Mouse (Mus musculus): ENCODE measurements around the gene Zbtb38.

Gene Zbtb38

DNA sequence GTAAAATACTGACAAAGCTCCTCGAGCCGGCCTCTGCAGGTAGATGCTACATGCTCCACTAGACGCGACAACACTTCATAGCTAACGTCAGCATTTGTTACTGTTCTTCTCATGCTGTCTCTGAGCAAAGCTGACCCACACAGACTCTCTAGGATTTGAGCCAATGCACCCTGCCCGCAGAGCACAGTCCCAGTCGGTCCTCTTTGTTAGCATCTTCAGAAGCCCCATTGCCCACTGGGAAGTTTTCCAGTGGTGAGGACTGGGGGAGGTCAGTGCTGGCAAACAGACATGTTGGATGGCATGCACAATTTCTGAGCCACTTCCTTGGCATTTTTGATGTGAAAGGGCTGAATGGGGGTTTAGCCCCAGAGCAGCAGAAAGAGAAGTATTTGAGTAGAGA, 113.2 kb downstream of the Zbtb38 start:
- no peak for DNase-seq (ENCODE audit: low spot score in 2 of 2)

DNA sequence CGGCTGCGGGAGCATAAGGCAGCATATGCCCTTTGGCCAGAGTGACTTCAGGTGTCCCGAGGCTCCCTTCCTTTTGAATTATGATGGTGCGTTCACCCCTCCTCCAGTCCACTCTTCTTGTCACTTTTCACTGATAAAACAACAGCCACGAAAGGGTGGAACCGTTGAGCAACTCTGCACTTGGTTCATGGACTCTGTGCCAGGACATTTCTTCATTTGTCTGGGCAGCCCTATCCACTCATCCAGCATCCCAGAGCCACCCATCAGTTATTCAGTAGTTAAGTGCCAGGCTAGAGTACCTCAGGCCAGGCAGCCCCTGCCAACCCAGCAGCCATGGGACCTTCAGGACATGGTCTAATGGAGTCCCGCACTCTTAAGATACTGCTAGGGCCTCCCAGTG, 114.1 kb downstream of the Zbtb38 start:
- DNase-seq (ENCODE audit: low spot score in 2 of 2), result no peak

DNA sequence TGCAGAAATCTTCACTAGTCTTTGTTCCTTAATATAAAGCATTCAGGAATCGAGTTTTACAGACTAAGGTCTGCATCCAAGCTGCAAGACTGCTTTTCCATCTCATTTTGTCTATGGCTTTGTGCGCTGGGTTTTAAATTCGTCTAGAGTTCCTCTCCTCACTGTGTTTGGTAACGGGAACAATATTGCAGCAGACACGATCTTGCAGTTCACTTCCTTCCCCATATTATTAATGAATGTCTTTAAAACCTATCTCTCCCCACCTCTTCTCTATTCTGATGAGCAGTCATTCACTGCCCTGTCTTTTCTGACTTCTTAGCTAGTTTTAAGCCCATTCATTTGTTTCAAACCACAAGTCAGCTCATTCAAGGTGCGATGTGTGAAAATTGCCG, 115.5 kb downstream of the Zbtb38 start:
- DNase-seq (ENCODE audit: low spot score in 2 of 2), result no peak

DNA sequence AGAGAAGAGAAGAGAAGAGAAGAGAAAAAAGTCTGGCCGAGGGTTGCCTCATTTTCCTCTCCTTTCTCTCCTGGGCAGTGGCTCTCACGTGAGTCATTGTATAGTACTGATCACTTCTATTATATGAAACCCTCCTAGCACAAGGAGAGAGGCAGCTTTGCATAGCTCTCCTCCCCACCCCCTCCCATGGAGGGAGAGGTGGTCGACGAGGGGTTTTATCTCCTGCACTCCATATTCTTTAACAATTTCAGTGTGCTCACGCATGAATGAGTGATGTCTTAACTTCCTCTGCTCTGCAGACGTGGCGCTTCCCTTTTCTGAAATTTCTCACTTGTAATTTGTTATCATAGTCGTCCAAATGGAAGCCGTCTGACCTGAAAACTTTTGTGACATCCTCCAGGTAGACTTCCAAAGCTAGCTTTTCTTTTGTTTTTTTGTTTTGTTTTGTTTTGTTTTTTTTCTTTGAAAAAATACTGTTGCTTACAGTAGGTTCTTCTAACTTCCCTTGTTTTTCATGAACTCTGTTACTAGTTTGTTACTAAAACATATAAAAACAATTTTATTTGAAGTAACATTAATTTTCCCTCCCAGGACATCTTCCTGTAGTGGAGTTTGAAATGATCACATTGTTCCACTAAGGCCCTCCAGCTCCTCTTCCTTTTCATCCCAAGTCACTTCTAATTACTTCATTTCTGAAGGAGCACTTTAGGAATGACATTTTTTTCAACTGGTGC, 116.0 kb downstream of the Zbtb38 start:
- no peak for DNase-seq (ENCODE audit: low spot score in 2 of 2)

DNA sequence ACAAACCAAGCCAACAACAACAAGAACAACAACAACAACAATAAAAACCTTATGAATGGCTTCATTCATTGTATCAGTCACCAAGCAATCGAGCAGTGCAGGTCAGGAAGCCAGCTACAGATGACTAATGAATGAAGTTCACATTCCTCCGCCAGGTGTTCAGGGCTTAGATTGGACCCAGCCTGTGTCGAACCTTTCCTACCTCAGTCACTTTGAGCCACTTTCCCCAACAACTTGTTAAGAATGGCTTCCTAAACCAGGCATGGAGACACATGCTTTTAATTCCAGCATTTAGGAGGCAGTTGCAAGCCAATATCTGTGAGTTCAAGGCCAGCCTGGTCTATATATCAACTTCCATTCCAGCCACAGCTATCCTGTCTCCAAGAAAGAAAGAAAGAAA, 116.7 kb downstream of the Zbtb38 start:
- no peak for DNase-seq (ENCODE audit: low spot score in 2 of 2)

DNA sequence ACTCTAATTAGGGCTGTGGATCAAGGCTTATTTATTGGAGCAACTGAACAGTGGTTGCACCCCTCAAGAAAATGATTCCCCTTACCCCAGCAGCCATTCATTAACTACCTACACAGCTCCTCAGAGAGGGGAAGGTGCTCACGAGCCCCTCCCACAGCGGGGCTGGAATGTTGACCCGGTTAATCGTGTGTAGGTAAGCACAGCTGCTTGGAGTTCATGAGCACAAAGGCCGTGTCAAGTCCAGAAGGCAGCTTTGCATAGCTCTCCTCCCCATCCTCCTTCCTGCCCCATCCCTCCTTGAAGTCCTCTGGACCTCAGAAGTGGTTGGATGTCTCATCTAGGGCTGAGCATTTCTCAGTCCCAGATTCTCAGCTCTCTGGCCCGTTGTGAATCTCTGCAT, 117.5 kb downstream of the Zbtb38 start:
- no peak for DNase-seq (ENCODE audit: low spot score in 2 of 2)

DNA sequence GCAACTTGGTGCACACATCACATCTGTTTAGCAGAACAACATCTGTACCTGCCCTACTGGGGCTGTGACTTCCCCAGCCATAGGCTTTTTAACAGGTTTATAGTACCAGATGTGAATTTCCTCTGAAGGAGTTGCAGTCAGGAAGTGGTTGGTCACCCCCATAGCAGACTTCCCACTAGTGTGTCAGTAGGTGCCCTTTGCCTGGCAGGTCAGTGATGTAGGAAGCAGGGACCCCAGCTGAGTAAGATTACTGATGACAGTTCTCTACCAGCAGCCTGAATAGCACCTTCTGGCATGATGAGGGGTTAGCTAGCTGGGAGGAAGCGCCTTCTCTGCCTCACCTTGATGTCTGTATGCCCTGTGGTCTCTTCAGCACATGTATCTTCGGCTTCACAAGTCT, 118.9 kb downstream of the Zbtb38 start:
- no peak for DNase-seq (ENCODE audit: low spot score in 2 of 2)

Measured in right cerebral cortex, adult 2 months (tissue).